Mouse (Mus musculus) liver, adult 2 months (tissue): ENCODE measurements around the gene Myo1a.

ENCODE experiments used
- CTCF ChIP-seq: fragments of 200-500 bp; IDR thresholded peaks from 2 replicates; pipeline ENCODE4 v1.5.1; 2011; ENCODE audit warnings: low read depth, low read length, control low read depth
- POLR2A ChIP-seq: fragments of 200-500 bp; IDR thresholded peaks from 2 replicates; pipeline ENCODE4 v1.6.1; 2011; ENCODE audit warnings: low read length, control low read depth; ENCODE audit not compliant: insufficient read depth; ENCODE audit errors: extremely low read depth

DNA sequence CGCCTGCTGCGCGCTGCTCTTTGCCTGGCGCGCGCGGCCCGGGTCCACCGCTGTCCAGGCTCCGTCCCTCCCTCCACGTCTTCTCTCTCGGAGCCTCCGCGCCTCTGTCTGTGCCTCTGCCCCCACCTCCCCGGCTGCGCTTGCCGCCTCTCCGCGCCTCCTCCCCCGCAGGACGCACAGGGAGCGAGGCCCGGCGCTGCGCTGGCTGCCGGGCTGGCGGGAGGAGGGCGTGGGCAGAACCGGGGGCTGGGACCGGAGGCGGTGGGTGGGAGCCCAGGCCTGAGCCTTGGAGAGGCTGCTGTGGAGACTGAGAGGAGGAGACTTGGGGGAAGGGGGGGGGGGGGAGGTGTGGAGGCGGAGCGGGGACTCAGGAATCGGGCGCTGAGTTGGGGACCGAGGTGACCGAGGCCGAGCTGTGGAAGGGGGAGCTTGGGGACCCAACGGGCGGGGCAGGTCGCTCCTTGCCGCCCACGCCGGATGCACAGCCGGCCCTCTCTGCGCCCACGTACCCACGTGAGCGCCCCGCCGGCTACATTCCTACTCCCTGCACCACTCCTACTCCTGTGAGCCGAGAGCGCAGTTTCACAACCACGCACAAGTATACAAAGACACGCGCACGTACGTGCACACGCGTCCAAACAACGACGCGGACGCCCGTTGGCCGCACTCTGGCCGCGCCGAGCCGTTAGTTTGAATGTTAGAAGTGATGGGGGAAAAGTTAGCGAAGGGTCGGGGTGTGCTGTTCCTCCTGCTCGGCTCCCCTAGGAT lies 38.3 kb upstream of the Myo1a start, which contains the start of gene Nemp1:
- no peak for TF ChIP-seq CTCF
- TF ChIP-seq POLR2A: peak; percentile 70; the same call in 1 of the 2 replicates
